Mouse (Mus musculus) CH12.LX (cell line): ENCODE measurements around the gene Pacs2.

ENCODE experiments used
- CHD2 ChIP-seq: IDR thresholded peaks from 2 replicates; pipeline ENCODE4 v1.6.1; 2011; ENCODE audit warnings: low read length, improper control_type of control experiment
- CTCF ChIP-seq, 2 experiments: IDR thresholded peaks in 1 of 2; conservative IDR thresholded peaks in 1 of 2; 2 replicates each; pipeline ENCODE4 v1.5.1; 2011 to 2012; ENCODE audit warnings: low read depth in 2 of 2, low read length in 2 of 2, improper control_type of control experiment in 1 of 2, inconsistent platforms in 1 of 2, mild to moderate bottlenecking in 1 of 2, moderate library complexity in 1 of 2
- EP300 ChIP-seq: IDR thresholded peaks from 2 replicates; pipeline ENCODE4 v1.6.1; 2011; ENCODE audit warnings: low read length, improper control_type of control experiment
- ETS1 ChIP-seq: conservative IDR thresholded peaks from 2 replicates; pipeline ENCODE4 v1.6.1; 2012; ENCODE audit warnings: low read depth, mild to moderate bottlenecking, inconsistent platforms, low read length, improper control_type of control experiment, moderate library complexity
- HCFC1 ChIP-seq: IDR thresholded peaks from 2 replicates; pipeline ENCODE4 v1.6.1; 2012; ENCODE audit warnings: low read depth, mild to moderate bottlenecking, inconsistent platforms, low read length, improper control_type of control experiment
- MEF2A ChIP-seq: IDR thresholded peaks from 2 replicates; pipeline ENCODE4 v1.6.1; 2014; ENCODE audit warnings: low read depth, mild to moderate bottlenecking, inconsistent platforms, low read length, improper control_type of control experiment, borderline replicate concordance
- POLR2A ChIP-seq: IDR thresholded peaks from 2 replicates; pipeline ENCODE4 v1.6.1; 2011; ENCODE audit warnings: low read depth, mild to moderate bottlenecking, improper control_type of control experiment, low read length
- SIN3A ChIP-seq: IDR thresholded peaks from 2 replicates; pipeline ENCODE4 v1.6.1; 2012; ENCODE audit warnings: low read length, improper control_type of control experiment, inconsistent platforms
- USF1 ChIP-seq: IDR thresholded peaks from 2 replicates; pipeline ENCODE4 v1.6.1; 2014; ENCODE audit warnings: low read depth, mild to moderate bottlenecking, inconsistent platforms, low read length, improper control_type of control experiment
- USF2 ChIP-seq: conservative IDR thresholded peaks from 2 replicates; pipeline ENCODE4 v1.6.1; 2011; ENCODE audit warnings: low read depth, low read length, improper control_type of control experiment
- ZKSCAN1 ChIP-seq: IDR thresholded peaks from 2 replicates; pipeline ENCODE4 v1.6.1; 2012; ENCODE audit warnings: low read depth, inconsistent platforms, low read length, improper control_type of control experiment, borderline replicate concordance

DNA sequence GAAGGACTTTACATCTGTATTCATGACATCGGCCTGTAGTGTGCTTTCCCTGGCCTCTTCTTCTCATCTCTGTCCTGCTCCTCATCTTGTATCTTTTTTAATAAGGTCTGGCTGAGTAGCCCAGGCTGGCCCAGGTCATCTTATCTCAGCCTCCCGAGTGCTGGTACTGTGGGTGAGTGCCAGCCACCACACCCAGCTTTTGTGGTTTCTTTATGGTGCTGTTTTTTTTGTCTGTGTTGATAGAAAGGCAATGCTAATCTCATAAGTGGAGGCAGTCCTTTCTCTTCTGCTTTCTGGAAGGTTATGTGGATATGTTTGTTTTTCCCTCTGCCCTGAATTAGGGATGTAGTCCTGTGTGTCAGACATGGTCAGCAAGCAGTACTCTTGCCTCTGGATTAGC lies 28.2 kb downstream of the Pacs2 start:
- TF ChIP-seq USF2 (no peak), MEF2A (no peak), CTCF (conservative IDR thresholded peaks at IDR 0.05 in 1 of 2, IDR thresholded peaks at IDR 0.05 in 1 of 2; ENCODE audit: low read depth in 2 of 2, low read length in 2 of 2) (no peak), SIN3A (no peak), POLR2A (no peak), EP300 (no peak), HCFC1 (no peak), CHD2 (no peak), ZKSCAN1 (no peak), ETS1 (no peak), USF1 (no peak)
